Mouse (Mus musculus): ENCODE data around the gene Rrp9. TPM values are rescaled to one million over a fixed set of nuclear protein-coding genes. Genes with fewer than 3 reads are reported as not detected.

Gene Rrp9
- 36.1 and 41.9 TPM in 2 replicates for polyA plus RNA-seq (2015; fragmentation: Nextera tagmentation; extraction: Ambion mirVana)

DNA sequence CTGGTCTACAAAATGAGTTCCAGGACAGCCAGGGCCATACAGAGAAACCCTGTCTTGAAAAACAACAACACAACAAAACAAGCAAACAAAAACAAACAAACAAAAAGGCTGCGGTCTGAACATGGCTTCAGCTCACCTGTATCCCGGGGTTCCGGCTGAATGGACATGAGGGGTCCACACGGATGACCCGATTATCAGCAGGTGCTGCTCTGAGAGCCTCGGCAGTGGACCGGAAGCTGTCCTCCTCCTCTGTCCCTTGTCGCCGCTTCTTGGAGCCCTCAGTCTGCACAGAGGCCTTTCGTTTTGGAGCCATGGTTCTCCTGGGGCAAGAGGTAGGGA is at the start of gene Rrp9:
Gene Rrp9 (plus strand): TSS at position 301 of the 339 bp plus-strand sequence.

DNA sequence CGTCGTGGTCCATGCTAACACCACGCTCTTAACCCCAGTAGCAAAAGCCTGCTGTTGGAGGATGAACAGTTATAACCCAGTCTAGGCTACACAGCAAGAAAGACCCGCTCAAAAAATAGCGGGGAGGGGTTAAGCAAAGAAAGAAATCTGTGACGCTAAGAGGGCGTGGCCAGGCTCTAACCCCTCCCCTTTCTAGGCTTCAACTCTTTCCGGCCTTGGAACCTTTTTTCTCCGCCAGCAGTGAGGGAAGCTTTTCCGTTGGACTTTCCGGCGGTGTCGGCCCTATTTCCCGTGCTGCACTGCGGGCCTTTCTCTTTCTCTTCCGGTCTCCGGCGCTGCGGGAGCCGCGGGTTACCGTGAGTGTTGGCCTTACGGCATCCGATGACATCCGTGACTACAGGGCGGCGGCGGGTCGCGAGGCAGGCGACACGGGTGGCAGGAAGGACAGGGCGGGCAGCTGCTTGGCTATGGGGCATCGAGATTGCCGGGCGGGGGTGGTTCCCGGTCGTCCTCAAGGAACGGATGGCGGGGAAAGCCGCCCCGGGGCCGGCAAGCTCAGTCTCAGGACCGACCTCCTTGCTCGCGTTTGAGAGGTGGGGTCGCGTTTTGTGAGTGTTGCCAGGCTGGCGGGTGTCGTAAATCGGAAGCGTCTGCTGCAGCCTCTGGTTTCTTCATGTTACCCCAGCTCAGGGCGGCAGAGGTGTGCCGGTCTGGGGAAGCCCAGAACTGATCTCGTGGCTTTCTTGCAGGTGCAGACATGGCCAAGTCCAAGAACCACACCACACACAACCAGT is 46.3 kb upstream of the Rrp9 start, which contains the start of gene Rpl29:
Gene Rpl29 (plus strand): TSS at position 234 of the 794 bp plus-strand sequence.

DNA sequence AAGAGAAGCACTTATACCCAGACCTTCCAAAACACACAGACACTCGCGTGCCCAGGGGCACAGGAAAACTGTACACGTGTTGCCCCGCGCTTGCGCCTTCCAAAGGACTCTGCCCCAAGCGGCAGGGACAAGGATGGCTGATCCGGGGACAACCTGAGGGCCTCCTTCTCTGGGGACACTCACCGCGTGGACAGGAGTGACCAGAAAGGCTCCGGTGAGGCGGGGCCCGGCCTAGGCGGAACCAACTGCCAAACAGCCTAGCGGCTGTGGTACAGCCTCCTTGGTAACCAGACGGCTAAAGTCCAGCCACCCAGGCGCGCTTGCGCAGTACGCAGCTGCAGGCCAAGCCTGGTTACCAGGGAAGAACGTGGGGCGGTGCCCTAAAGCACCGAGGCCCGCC is 28.4 kb upstream of the Rrp9 start, which contains the start of the genes Abhd14b and Abhd14a:
Gene Abhd14b (plus strand): TSS at position 112 of the 400 bp plus-strand sequence.
Gene Abhd14a (minus strand): TSS at position 331 of the 400 bp plus-strand sequence.

DNA sequence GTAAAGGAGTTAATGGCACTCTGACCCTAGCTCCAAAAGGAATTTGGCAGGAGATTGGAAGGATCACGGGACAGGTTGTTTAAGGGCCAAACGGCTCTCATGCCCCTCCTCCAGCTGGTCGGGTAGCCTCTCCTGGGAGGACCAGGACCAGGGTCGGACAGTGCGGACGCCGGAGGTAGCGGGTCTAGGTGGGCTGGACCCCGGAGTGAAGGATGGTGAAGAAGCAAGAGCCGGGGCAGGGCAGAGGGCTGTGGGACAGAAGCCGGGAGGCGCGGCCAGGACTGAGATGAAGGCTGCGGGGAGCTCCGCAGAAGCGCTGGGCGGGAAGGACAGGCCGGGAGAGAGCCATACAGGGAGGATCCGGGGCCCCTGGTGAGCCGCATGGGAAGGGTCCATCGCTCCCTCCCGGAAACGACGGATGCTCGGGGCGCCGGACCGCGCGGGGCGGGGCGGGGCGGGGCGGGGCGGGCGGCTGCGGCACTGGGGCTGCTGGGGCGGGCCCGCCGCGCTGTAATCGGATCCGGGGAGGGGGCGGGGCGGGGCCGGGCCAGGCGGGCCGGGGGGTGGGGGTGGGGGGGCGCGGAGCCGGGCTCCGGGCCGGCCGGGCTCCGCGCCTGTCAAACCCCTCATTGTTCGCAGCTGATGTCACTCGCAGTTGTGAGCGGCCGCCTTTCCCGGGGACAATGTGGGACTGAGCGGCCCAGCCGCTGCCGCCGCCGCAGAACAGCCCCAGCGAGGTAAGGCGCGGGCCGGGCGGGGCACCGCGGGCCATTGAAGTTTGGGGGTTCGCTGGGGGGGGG is 22.3 kb upstream of the Rrp9 start, which contains the start of gene Pcbp4:
Gene Pcbp4 (plus strand): TSS at position 21 of the 800 bp plus-strand sequence.

DNA sequence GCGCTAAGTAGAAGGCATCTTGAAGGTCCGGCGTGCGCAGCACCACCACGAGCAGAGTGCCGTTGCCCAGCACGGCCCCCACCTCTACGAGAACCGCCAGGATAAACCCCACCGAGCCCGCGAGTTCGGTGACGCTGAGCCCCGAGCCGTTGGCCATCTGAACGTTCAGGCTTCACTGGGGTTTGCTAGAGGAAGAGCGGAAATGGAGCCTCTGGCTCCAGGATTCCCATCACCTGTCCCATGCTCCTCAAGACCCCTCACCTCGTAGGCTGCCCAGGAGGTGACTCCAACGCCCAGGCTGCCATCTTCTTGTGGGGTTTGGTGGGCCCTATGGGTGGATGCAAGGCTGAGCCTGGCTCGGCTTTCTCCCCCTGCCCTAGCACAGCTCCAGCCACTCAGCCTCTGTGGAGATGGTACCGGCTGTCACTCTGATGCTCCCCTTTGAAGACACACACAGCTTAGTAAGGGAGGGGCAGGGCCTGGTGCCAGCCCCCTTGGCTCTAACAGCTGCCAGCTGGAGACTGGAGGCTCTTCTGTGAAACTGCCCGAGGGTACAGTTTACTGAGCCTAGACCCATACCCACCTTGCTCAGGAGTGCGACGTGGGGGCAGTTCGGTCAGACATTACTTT is 10.1 kb upstream of the Rrp9 start, which contains the start of gene Gpr62:
Gene Gpr62 (minus strand): TSS at position 368 of the 630 bp plus-strand sequence.

DNA sequence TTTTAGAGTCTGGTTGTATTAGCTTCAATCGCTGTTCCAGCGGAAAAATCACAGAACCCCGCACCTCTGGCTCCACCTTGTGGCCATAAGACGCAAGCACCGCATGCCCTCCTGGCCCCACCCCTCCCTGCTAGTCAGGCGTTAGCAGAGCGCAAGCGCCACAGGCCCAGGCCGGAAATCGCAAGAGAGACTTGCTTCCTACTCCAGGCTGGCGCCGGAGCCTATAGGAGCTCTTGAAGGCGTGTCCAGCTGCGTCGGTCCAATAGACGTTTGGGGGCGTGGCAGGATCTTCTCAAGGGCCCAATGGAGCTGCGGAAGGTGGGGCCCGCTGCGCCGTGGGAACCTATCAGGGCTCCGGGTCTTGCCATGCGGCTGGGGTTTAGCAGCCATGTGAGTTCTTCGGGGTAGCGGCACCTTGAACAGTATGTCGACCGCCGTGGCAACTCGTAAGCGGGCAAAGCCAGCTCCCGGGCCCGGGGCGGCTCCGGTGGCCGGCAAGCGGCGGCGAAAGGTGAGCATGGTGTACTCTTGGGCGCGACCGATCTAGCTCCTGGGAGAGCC is 1.2 kb downstream of the Rrp9 start, which contains the start of gene Parp3:
Gene Parp3 (minus strand): TSS at position 26 of the 561 bp plus-strand sequence.

DNA sequence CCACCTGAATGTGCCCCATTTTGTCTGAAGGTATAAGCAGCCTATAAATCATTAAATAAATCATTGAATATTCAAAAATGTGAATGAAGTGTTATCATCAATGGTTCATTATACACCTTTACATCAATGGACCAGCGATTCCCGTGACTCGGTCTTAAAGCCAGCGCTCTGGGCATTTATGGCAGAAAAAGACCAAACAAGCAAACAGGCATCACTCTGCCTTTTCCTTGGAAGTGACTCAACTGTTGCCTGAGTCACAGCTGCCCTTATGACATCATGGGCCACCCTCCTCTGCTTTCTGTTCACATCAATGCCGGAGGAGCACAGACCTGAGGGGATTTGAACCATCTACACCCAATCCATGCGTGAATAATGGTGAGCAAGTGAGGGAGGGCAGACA is 23.9 kb downstream of the Rrp9 start, which contains the start of gene Iqcf1:
Gene Iqcf1 (plus strand): TSS at position 301 of the 400 bp plus-strand sequence.

DNA sequence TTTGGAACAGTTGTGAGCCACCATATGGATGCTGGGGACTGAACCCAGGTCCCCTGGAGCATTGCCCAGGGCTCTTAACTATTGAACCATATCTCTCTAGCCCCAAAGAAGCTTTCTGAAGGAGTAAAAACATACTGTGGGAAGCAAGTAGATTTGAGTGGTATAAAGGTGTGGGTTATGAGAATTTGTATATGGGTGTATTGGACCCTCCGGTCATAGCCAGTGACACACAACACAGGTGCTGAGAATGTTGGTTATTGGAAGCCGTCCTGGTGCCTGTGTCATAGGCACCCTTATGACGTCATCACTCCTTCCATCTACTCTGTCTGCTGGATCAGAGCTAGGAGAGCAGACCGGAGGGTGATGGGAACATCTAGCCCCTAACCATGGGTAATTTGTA is 38.5 kb downstream of the Rrp9 start, which contains the start of gene Iqcf5:
Gene Iqcf5 (plus strand): TSS at position 301 of the 400 bp plus-strand sequence.

Other genes with a start within 250 kb of the Rrp9 start
- gene Alas1, start 227.3 kb upstream of the Rrp9 start, polyA plus RNA-seq (2015; fragmentation: Nextera tagmentation; extraction: Ambion mirVana) = 100 and 102 TPM in 2 replicates
- gene Poc1a, start 194.9 kb upstream of the Rrp9 start, polyA plus RNA-seq (2015; fragmentation: Nextera tagmentation; extraction: Ambion mirVana) = 7.9 and 8.6 TPM in 2 replicates
- gene Dusp7, start 107.3 kb upstream of the Rrp9 start, polyA plus RNA-seq (2015; fragmentation: Nextera tagmentation; extraction: Ambion mirVana) = 17.9 and 18.0 TPM in 2 replicates
- gene Rpl29, start 46.5 kb upstream of the Rrp9 start, polyA plus RNA-seq (2015; fragmentation: Nextera tagmentation; extraction: Ambion mirVana) = 704 and 771 TPM in 2 replicates
- gene Acy1, start 37.6 kb upstream of the Rrp9 start, polyA plus RNA-seq (2015; fragmentation: Nextera tagmentation; extraction: Ambion mirVana) = 19.4 and 21.4 TPM in 2 replicates
- gene Abhd14b, start 28.5 kb upstream of the Rrp9 start, polyA plus RNA-seq (2015; fragmentation: Nextera tagmentation; extraction: Ambion mirVana) = 14.5 and 17.0 TPM in 2 replicates
- 77.4 and 83.7 TPM in 2 replicates for gene Abhd14a, start 28.3 kb upstream of the Rrp9 start, polyA plus RNA-seq (2015; fragmentation: Nextera tagmentation; extraction: Ambion mirVana)
- gene Pcbp4, start 22.7 kb upstream of the Rrp9 start, polyA plus RNA-seq (2015; fragmentation: Nextera tagmentation; extraction: Ambion mirVana) = 184 and 212 TPM in 2 replicates
- gene Gpr62, start 10.0 kb upstream of the Rrp9 start, polyA plus RNA-seq (2015; fragmentation: Nextera tagmentation; extraction: Ambion mirVana) = 2.8 and 3.8 TPM in 2 replicates
- gene Parp3, start 986 bp downstream of the Rrp9 start, polyA plus RNA-seq (2015; fragmentation: Nextera tagmentation; extraction: Ambion mirVana) = 2.6 and 3.6 TPM in 2 replicates
- not detected in 2 replicates for gene Iqcf1, start 24.0 kb downstream of the Rrp9 start, polyA plus RNA-seq (2015; fragmentation: Nextera tagmentation; extraction: Ambion mirVana)
- not detected in 2 replicates for gene Iqcf5, start 38.6 kb downstream of the Rrp9 start, polyA plus RNA-seq (2015; fragmentation: Nextera tagmentation; extraction: Ambion mirVana)
- not detected in 2 replicates for gene Iqcf3, start 85.7 kb downstream of the Rrp9 start, polyA plus RNA-seq (2015; fragmentation: Nextera tagmentation; extraction: Ambion mirVana)
- not detected in 2 replicates for gene Iqcf4, start 95.0 kb downstream of the Rrp9 start, polyA plus RNA-seq (2015; fragmentation: Nextera tagmentation; extraction: Ambion mirVana)
- gene Iqcf6, start 150.6 kb downstream of the Rrp9 start, polyA plus RNA-seq (2015; fragmentation: Nextera tagmentation; extraction: Ambion mirVana) = not detected in 2 replicates
- gene Grm2, start 180.1 kb downstream of the Rrp9 start, polyA plus RNA-seq (2015; fragmentation: Nextera tagmentation; extraction: Ambion mirVana) = 8.0 and 8.3 TPM in 2 replicates
- 93.6 and 93.9 TPM in 2 replicates for gene Tex264, start 210.0 kb downstream of the Rrp9 start, polyA plus RNA-seq (2015; fragmentation: Nextera tagmentation; extraction: Ambion mirVana)